18 mouse cellular contexts compared by ENCODE assay signal in the genomic region with DNA sequence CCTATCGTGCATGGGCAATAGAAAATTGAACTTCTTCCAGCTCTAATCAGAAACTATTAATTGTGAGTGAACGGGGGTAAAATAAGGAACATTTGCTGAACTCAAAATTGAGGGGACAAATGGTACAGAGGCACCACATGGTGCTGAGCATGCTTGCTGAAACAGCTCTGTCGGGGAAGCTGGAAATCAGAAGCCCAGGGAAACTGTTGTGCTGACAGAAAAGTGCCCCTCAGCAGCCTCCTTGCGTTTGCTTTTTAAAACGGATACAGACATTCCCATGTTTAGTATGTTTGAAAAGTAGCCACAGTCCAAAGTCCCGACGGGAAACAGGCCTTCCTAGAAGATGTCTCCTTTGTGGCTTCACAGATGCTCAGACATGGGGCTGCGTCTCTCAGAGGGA.
DNase-seq lines count a peak whose midpoint lies in the region; ATAC-seq lines count a peak whose summit lies in the region.
"Had no signal": no experiment of that assay in that cellular context is flagged by ENCODE, and none has a peak within 500 bp of the region (broad histone marks: within the 10 kb centered on the region; RNA-seq: fewer than 3 reads in every experiment).

No protein-coding gene starts in this region.

- no peaks in the 10 kb centered on the region for H3K27me3 ChIP-seq in forebrain, embryonic 16.5 days (replicated peaks; ENCODE audit: control insufficient read depth, insufficient read depth, low read length)
- no peaks in the 10 kb centered on the region for H3K27me3 ChIP-seq in forebrain, embryonic 13.5 days
- H3K27me3 ChIP-seq in intestine, embryonic 15.5 days (replicated peaks): no peaks in the 10 kb centered on the region
- no peaks in the 10 kb centered on the region for H3K27me3 ChIP-seq in intestine, embryonic 16.5 days (replicated peaks; ENCODE audit: control insufficient read depth, insufficient read depth, low read length)
- H3K27me3 ChIP-seq in midbrain, embryonic 10.5 days (ENCODE audit: low read depth, poor library complexity, severe bottlenecking): no peaks in the 10 kb centered on the region
- H3K27me3 ChIP-seq: embryonic facial prominence, embryonic 13.5 days had no signal

- no peak overlapping the region; the same call in 1 of the 2 replicates for H3K9ac ChIP-seq in forebrain, embryonic 16.5 days (replicated peaks; ENCODE audit: low read depth, low read length)
- no peak overlapping the region for H3K9ac ChIP-seq in forebrain, embryonic 13.5 days
- H3K9ac ChIP-seq in intestine, embryonic 15.5 days: no peak overlapping the region
- no peak overlapping the region for H3K9ac ChIP-seq in intestine, embryonic 16.5 days (ENCODE audit: low read depth, low read length)
- H3K9ac ChIP-seq: embryonic facial prominence, embryonic 13.5 days; hindbrain, embryonic 14.5 days had no signal

- WGBS in forebrain, embryonic 16.5 days: 56% methylated on average over 8 of the region's 8 CpGs
- WGBS in forebrain, embryonic 13.5 days: 81% methylated on average over 8 of the region's 8 CpGs
- WGBS in intestine, embryonic 15.5 days: 41% methylated on average over 8 of the region's 8 CpGs
- 31% methylated on average over 8 of the region's 8 CpGs for WGBS in intestine, embryonic 16.5 days
- 82% methylated on average over 8 of the region's 8 CpGs for WGBS in midbrain, embryonic 10.5 days

- no peaks in the 10 kb centered on the region for H3K9me3 ChIP-seq in forebrain, embryonic 16.5 days (ENCODE audit: control insufficient read depth, low read length)
- no peaks in the 10 kb centered on the region for H3K9me3 ChIP-seq in forebrain, embryonic 13.5 days (replicated peaks)
- H3K9me3 ChIP-seq in intestine, embryonic 15.5 days: no peaks in the 10 kb centered on the region
- no peaks in the 10 kb centered on the region for H3K9me3 ChIP-seq in intestine, embryonic 16.5 days (ENCODE audit: control insufficient read depth, low read length)
- H3K9me3 ChIP-seq in midbrain, embryonic 10.5 days (replicated peaks): no peaks in the 10 kb centered on the region
- H3K9me3 ChIP-seq: embryonic facial prominence, embryonic 13.5 days; hindbrain, embryonic 10.5 days had no signal

- H3K4me2 ChIP-seq in forebrain, embryonic 16.5 days (ENCODE audit: low read length): no peak overlapping the region
- H3K4me2 ChIP-seq in forebrain, embryonic 13.5 days: no peak overlapping the region
- no peak overlapping the region for H3K4me2 ChIP-seq in intestine, embryonic 15.5 days (replicated peaks)
- no peak overlapping the region for H3K4me2 ChIP-seq in intestine, embryonic 16.5 days (ENCODE audit: low read depth, low read length)
- H3K4me2 ChIP-seq: embryonic facial prominence, embryonic 13.5 days; heart, embryonic 11.5 days; hindbrain, embryonic 14.5 days had no signal

- no peak for ATAC-seq in forebrain, embryonic 16.5 days
- no peak for ATAC-seq in forebrain, embryonic 13.5 days
- ATAC-seq in intestine, embryonic 15.5 days: peak; percentile 39; the same call in 1 of the 2 replicates
- no peak for ATAC-seq in intestine, embryonic 16.5 days

- no peaks in the 10 kb centered on the region for H3K36me3 ChIP-seq in forebrain, embryonic 16.5 days (ENCODE audit: control insufficient read depth, insufficient read depth)
- H3K36me3 ChIP-seq in forebrain, embryonic 13.5 days (ENCODE audit: poor library complexity, severe bottlenecking): no peaks in the 10 kb centered on the region
- H3K36me3 ChIP-seq in intestine, embryonic 15.5 days: no peaks in the 10 kb centered on the region
- no peaks in the 10 kb centered on the region for H3K36me3 ChIP-seq in intestine, embryonic 16.5 days (ENCODE audit: control insufficient read depth, insufficient read depth, low read length)
- no peaks in the 10 kb centered on the region for H3K36me3 ChIP-seq in midbrain, embryonic 10.5 days
- H3K36me3 ChIP-seq: embryonic facial prominence, embryonic 13.5 days; hindbrain, embryonic 10.5 days had no signal

- peaks cover 21% of the 10 kb centered on the region for H3K4me1 ChIP-seq in forebrain, embryonic 16.5 days (replicated peaks; ENCODE audit: control insufficient read depth, insufficient read depth, low read length)
- H3K4me1 ChIP-seq in forebrain, embryonic 13.5 days: peaks cover 16% of the 10 kb centered on the region
- H3K4me1 ChIP-seq in intestine, embryonic 15.5 days (replicated peaks): peaks cover 3% of the 10 kb centered on the region
- peaks cover 12% of the 10 kb centered on the region for H3K4me1 ChIP-seq in intestine, embryonic 16.5 days (ENCODE audit: control insufficient read depth, insufficient read depth, low read length)
- H3K4me1 ChIP-seq in midbrain, embryonic 10.5 days: no peaks in the 10 kb centered on the region
- H3K4me1 ChIP-seq: hindbrain, embryonic 10.5 days had no signal

- H3K27ac ChIP-seq in forebrain, embryonic 16.5 days (ENCODE audit: low read length): peak overlapping the region; percentile 54
- no peak overlapping the region for H3K27ac ChIP-seq in forebrain, embryonic 13.5 days
- no peak overlapping the region for H3K27ac ChIP-seq in intestine, embryonic 15.5 days
- no peak overlapping the region for H3K27ac ChIP-seq in intestine, embryonic 16.5 days (ENCODE audit: low read length)
- H3K27ac ChIP-seq in midbrain, embryonic 10.5 days (replicated peaks): no peak overlapping the region
- H3K27ac ChIP-seq: embryonic facial prominence, embryonic 13.5 days; heart, adult 2 months; hindbrain, embryonic 10.5 days; hindbrain, embryonic 14.5 days had no signal

- no peak overlapping the region for H3K4me3 ChIP-seq in forebrain, embryonic 16.5 days (replicated peaks; ENCODE audit: low read length)
- H3K4me3 ChIP-seq in forebrain, embryonic 13.5 days: no peak overlapping the region
- H3K4me3 ChIP-seq in intestine, embryonic 15.5 days (replicated peaks): no peak overlapping the region
- H3K4me3 ChIP-seq in intestine, embryonic 16.5 days (ENCODE audit: low read length): no peak overlapping the region
- H3K4me3 ChIP-seq in midbrain, embryonic 10.5 days: no peak overlapping the region
- H3K4me3 ChIP-seq: embryonic facial prominence, embryonic 13.5 days; heart, adult 2 months; hindbrain, embryonic 10.5 days had no signal

- peak; percentile 37 for DNase-seq in layer of hippocampus, adult 9-10 months (ENCODE audit: low spot score)
- DNase-seq in layer of hippocampus, postnatal 36 days: peak; percentile 40 to 65
- DNase-seq in midbrain, embryonic 10.5 days (ENCODE audit: low spot score): no peak
- no peak for DNase-seq in lung, postnatal 10 days
- DNase-seq: adrenal gland, postnatal 10 days; cerebellum, adult 18-20 months; cerebellum, adult 9-11 months; cerebellum, postnatal 36 days; gastrocnemius, postnatal 10 days; heart, adult 2 months had no signal

Comparison
In these comparisons a context has a peak if more than half of its experiments do, and no peak if none do; other contexts are left out.
1. DNase-seq: peak in layer of hippocampus, adult 9-10 months (single experiment) and layer of hippocampus, postnatal 36 days (2 of 2); none in midbrain, embryonic 10.5 days (single experiment) and lung, postnatal 10 days (single experiment).